Mouse (Mus musculus) telencephalon, adult 2 months (tissue): ENCODE measurements at regions not wholly inside any gene's neighbourhood (a gene's known extent, or its start where the extent isn't known, plus 50 kb on each side); places are given as distances from the start of the nearest gene placed in this dataset.

Experiments
- DNase-seq: peaks from one replicate; pipeline ENCODE4 v3.0.0-alpha.2; 2011; ENCODE audit warnings: low read depth, low spot score

DNA sequence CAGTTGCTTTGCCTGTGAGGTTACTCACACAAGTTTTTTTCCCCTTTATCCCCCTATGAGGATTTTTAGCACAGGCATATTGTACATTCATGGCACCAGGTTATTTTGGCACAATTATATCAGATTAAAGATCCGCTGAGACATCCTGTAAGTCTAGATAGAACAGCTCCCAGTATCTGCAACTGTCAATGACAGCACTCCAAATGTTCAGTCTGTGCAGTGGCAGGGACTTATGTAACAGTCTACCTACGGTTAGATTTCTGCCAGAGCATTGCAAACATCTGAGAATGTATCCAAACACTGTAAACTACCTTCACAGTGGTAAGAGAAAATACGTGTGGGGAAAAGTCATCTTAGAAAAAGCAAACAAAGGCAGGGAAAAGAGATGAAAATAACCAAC lies 163.5 kb upstream of the Kcnh7 start:
- DNase-seq, result peak; percentile 32

DNA sequence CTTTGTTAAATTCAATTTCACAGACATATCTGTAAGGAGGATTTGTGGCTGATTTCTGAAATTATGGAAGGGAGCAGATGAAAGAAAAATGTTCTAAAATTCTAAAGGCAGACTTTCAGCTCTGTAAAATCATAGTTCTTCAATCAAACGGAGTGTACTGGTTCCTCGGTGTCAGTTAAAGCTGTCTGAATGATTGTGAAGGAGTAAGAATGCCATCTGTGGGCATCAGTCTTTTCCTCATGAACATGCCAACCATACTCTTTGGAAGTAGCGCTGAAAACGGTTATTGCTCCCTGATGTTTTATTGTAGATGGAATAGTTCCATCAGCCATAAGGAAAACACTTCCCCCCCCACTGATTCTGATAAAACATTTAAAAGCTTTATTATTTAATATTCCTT lies 142.7 kb upstream of the Kcnh7 start:
- no peak for DNase-seq

DNA sequence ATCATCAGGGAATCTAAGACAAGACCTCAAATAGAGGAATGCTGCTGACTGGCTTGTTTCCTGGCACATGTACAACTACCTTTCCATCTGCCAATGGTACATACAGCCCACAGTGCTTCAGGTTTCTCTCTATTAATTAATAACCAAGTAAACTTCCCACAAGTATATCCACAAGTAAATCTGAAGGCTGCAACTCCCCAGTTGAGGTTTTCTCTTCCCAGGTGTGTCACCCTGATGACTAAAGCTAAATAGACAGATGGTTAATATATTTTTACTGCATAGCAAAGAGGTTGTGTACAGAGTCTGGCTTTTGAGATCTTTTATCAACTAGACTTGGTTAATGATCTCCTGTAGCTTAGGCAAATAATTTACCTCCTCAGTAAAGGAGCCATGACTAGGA lies 96.8 kb upstream of the Kcnh7 start:
- no peak for DNase-seq

DNA sequence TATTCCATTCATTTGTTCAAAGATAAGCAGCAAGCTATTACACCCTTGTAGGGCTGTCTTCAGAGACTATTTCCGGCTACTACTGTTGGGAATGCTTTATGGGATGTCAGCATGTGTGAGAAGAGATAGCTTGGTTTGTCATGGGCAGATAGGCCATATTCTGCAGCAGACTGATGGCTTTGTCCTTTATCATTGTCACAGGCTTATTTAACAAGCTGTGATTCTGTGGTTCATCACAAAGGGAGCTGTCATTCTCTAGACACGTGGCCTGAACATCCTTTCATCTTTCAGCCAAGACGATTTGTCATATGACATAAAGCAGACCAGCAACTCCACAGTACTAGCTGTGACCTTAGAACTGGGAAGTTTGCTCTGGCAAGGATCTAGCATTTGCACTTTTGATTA lies 89.7 kb upstream of the Kcnh7 start:
- no peak for DNase-seq

DNA sequence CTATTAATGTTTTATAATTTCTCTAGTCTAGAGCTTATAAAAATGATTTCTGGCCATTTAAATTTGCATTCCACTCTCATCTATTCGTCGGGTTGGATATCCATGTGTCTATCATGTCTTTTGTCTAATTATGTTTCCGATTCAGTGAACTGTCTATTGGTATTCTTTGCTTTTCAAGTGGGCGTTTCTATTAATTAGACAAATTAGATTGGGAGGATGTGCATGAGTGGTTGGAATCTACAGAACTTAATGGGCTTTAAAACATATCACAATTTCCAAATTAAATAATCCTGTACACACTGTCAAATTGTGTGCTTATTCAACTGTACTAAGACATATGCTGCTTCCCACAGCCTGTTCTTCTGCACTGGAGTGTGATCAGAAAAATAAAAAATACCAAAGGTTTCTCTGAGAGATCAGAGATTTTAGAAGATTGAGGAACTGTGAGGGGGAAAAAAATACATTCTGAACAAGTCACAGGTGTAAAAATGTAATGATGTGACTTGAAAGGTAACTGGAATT lies 62.1 kb upstream of the Kcnh7 start:
- DNase-seq, result no peak

DNA sequence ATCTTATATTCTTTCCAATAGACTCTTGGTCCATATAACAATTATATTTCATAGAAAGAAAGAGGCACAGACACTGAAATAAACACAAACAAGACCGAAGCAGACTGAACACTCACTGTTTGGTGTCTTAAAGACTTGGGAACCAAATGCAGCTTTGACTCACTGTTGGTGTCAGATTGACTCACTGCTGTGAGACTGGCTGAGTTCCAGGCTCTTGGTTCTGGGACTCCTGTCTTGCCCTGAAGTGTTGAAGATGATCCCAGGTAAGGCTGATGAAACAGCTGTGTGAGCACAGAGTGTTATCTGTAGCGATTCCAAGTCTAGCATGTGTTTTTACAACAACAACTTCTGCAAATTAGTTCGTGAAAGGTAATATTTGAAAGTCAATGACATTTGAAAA lies 55.2 kb upstream of the Kcnh7 start:
- no peak for DNase-seq
